Mouse (Mus musculus): Measurements from ENCODE around the gene Hpse. TPM values are rescaled to one million over a fixed set of nuclear protein-coding genes. Genes with fewer than 3 reads are reported as not detected.
A peak's percentile ranks its signal among the peaks of the same experiment; 100 is the strongest.

Gene Hpse
- polyA plus RNA-seq, 1 experiment from 2014 or later, result 3.4 TPM

DNA sequence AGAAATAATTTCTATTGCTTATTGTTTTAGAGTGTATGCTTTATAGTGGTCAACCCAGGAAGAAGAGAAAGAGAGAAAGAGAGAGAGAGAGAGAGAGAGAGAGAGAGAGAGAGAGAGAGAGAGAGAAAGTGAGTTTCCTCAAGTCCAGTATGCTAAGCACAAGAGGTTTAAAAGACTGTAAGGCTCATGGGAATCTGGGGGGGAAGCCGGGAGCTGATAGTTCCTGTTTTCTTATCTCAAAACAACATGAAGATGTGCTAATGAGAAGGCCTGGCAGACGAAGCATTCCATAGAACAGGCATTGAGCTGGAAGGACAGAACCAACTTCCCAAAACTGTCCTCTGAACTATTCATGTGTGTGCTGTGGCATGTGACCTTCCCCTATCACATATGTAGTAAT is 21.6 kb downstream of the Hpse start:
- TF ChIP-seq CTCF (IDR thresholded peaks at IDR 0.05; ENCODE audit: low read depth), result no peak
- no peak overlapping the region for H3K9ac ChIP-seq
- 34% methylated on average over 2 of the region's 2 CpGs for WGBS
- no peaks in the 10 kb centered on the region for H3K36me3 ChIP-seq (ENCODE audit: insufficient read depth)
- no peak overlapping the region for H3K4me3 ChIP-seq (ENCODE audit: low read depth, low read length)
- no peak overlapping the region for H3K27ac ChIP-seq (ENCODE audit: low read depth)
- no peak for DNase-seq
- H3K9me3 ChIP-seq (ENCODE audit: low read depth, low read length), result no peaks in the 10 kb centered on the region
- ATAC-seq (ENCODE audit: insufficient read depth), result no peak
- H3K27me3 ChIP-seq (ENCODE audit: insufficient read depth, low read length), result no peaks in the 10 kb centered on the region
- H3K4me1 ChIP-seq (ENCODE audit: insufficient read depth), result no peaks in the 10 kb centered on the region
- H3K4me2 ChIP-seq, result no peak overlapping the region

GRCm38 (mm10) chr5:100697398-100697797 is 22.1 kb downstream of the Hpse start:
- DNase-seq (no peak), ATAC-seq (ENCODE audit: insufficient read depth) (no peak)
- no peak overlapping the region for H3K9ac ChIP-seq
- 69% methylated on average over 2 of the region's 2 CpGs for WGBS
- H3K36me3 ChIP-seq (ENCODE audit: insufficient read depth), result no peaks in the 10 kb centered on the region
- no peak for TF ChIP-seq CTCF (IDR thresholded peaks at IDR 0.05; ENCODE audit: low read depth)
- no peaks in the 10 kb centered on the region for H3K27me3 ChIP-seq (ENCODE audit: insufficient read depth, low read length)
- H3K4me1 ChIP-seq (ENCODE audit: insufficient read depth), result no peaks in the 10 kb centered on the region
- H3K27ac ChIP-seq (ENCODE audit: low read depth), result no peak overlapping the region
- H3K4me2 ChIP-seq, result no peak overlapping the region
- H3K9me3 ChIP-seq (ENCODE audit: low read depth, low read length), result no peaks in the 10 kb centered on the region
- no peak overlapping the region for H3K4me3 ChIP-seq (ENCODE audit: low read depth, low read length)

DNA sequence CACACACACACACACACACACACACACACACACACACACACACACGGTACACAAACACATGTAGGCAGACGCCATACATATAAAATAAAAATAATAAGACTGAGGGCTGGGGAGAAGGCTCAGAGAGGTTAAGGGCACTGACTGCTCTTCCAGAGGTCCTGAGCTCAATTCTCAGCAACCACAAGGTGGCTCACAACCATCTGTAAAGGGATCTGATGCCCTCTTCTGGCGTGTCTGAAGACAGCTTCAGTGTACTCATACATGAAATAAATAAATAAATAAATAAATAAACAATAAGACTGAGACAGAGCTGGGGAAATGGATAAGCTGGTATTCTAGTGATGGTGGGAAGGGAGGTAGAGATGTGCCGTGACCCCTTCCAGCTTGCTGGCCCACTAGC is 33.9 kb downstream of the Hpse start:
- TF ChIP-seq CTCF (IDR thresholded peaks at IDR 0.05; ENCODE audit: low read depth), result 0 out of 2 replicates have a peak, but pooled peaks have one; percentile 8
- H3K4me1 ChIP-seq (ENCODE audit: insufficient read depth), result no peaks in the 10 kb centered on the region
- 65% methylated on average over 4 of the region's 4 CpGs for WGBS
- DNase-seq (no peak), ATAC-seq (ENCODE audit: insufficient read depth) (no peak)
- no peaks in the 10 kb centered on the region for H3K36me3 ChIP-seq (ENCODE audit: insufficient read depth)
- H3K4me3 ChIP-seq (ENCODE audit: low read depth, low read length), result no peak overlapping the region
- no peaks in the 10 kb centered on the region for H3K27me3 ChIP-seq (ENCODE audit: insufficient read depth, low read length)
- H3K4me2 ChIP-seq, result no peak overlapping the region
- H3K27ac ChIP-seq (ENCODE audit: low read depth), result no peak overlapping the region
- H3K9me3 ChIP-seq (ENCODE audit: low read depth, low read length), result no peaks in the 10 kb centered on the region
- no peak overlapping the region for H3K9ac ChIP-seq

DNA sequence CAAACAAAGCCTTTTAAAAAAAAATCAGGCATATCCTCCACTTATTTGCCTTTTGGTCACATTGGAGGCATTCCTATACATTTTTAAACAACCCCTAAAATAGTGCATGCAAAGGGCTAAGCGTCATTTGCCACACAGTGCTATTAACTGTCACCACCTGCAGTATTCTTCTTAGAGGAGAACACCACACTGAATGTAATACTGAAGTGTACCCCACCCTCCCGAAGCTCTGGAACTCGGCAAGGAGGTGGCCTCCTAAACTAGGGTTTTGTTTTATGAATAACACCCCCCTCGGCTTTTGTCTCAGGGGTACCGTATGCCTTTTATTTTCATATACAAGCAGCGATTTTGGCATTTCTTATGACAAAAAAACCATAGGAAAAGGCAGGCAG is 39.0 kb downstream of the Hpse start:
- no peaks in the 10 kb centered on the region for H3K36me3 ChIP-seq (ENCODE audit: insufficient read depth)
- 77% methylated on average over 6 of the region's 6 CpGs for WGBS
- no peak overlapping the region for H3K27ac ChIP-seq (ENCODE audit: low read depth)
- ATAC-seq (ENCODE audit: insufficient read depth) (no peak), DNase-seq (no peak)
- H3K4me1 ChIP-seq (ENCODE audit: insufficient read depth), result no peaks in the 10 kb centered on the region
- H3K4me2 ChIP-seq, result no peak overlapping the region
- H3K9me3 ChIP-seq (ENCODE audit: low read depth, low read length), result no peaks in the 10 kb centered on the region
- H3K27me3 ChIP-seq (ENCODE audit: insufficient read depth, low read length), result no peaks in the 10 kb centered on the region
- no peak for TF ChIP-seq CTCF (IDR thresholded peaks at IDR 0.05; ENCODE audit: low read depth)
- no peak overlapping the region for H3K4me3 ChIP-seq (ENCODE audit: low read depth, low read length)
- no peak overlapping the region for H3K9ac ChIP-seq

DNA sequence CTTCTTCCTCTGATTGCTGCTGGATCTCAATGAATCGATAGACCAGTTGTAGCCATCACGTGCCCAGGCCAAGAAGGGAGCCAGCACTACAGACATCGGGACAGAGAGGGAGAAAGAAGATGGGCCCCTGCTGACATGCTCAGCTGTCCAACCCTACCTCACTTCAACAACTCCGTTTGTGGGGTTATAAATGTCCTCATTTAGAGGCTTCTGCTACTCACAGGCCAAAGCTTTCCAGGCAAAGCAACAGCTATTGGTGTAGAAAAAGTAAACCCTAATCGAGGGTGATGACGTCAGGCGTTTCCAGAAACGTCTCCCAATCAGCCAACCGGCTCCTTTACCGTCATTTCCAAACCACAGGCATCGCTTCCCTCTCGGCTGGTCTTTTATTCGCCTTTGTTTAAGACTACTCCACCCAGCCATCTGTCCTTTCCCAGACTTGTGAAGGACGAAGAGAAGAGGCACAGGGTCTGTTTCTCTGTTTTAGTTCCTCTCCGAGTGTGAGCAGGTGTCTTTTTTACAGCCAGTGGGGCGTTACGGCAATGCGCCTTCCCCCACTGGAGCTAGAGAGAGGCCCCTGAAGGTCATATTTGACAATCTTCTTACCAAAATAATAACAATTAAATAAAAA is 39.5 kb downstream of the Hpse start:
- no peak overlapping the region for H3K27ac ChIP-seq (ENCODE audit: low read depth)
- ATAC-seq (ENCODE audit: insufficient read depth), result no peak
- no peak for DNase-seq
- H3K4me3 ChIP-seq (ENCODE audit: low read depth, low read length), result no peak overlapping the region
- H3K36me3 ChIP-seq (ENCODE audit: insufficient read depth), result no peaks in the 10 kb centered on the region
- no peaks in the 10 kb centered on the region for H3K4me1 ChIP-seq (ENCODE audit: insufficient read depth)
- H3K9me3 ChIP-seq (ENCODE audit: low read depth, low read length), result no peaks in the 10 kb centered on the region
- H3K4me2 ChIP-seq, result no peak overlapping the region
- no peak overlapping the region for H3K9ac ChIP-seq
- no peaks in the 10 kb centered on the region for H3K27me3 ChIP-seq (ENCODE audit: insufficient read depth, low read length)
- 63% methylated on average over 18 of the region's 18 CpGs for WGBS
- no peak for TF ChIP-seq CTCF (IDR thresholded peaks at IDR 0.05; ENCODE audit: low read depth)

DNA sequence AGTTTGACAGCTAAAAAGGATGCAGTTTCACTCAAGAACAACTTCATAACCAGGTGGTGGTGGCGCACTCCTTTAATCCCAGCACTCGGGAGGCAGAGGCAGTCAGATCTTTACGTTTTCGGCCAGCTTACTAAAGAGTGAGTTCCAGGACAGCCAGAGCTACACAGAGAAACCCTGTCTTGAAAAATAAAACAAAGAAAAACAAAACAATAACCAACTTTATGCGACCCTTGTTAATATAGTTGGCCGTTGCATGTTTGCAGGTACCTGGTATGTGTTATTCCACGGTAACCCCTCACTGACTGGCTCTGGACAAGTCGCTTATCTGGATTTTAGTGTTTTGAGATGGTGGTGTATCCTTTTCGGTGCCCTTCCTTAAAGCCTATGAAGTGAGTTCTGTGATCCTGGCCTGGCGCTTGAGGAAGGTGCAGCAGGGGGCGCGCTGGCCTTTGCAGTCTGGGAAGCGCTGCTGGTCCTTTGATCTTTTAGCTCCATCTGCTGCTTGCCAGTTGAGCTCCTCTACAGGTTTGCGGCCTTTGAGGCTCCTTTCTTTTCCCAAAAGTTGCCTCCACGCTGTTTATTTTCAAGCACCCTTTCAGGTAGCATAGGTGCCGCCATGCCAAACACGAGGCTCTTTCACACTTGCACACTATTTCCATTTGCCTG is 44.7 kb downstream of the Hpse start, which contains the start of gene Coq2:
Coq2 (minus strand) TSS at position 430 of the 666 bp plus-strand sequence.
- Histone ChIP-seq H3K27ac (ENCODE audit: low read depth) (peak within 1 kb of the TSS; percentile 78), H3K27me3 (ENCODE audit: insufficient read depth, low read length) (no peaks in the 10 kb centered on the region), H3K9me3 (ENCODE audit: low read depth, low read length) (no peaks in the 10 kb centered on the region), H3K4me1 (ENCODE audit: insufficient read depth) (peaks cover 8% of the 10 kb centered on the region; the same call in 1 of the 2 replicates), H3K4me2 (peak within 1 kb of the TSS; percentile 80), H3K36me3 (ENCODE audit: insufficient read depth) (peaks cover 5% of the 10 kb centered on the region; the same call in 1 of the 2 replicates), H3K4me3 (ENCODE audit: low read depth, low read length) (peak within 1 kb of the TSS; percentile 78), H3K9ac (peak within 1 kb of the TSS; percentile 80)
- TF ChIP-seq CTCF (IDR thresholded peaks at IDR 0.05; ENCODE audit: low read depth), result peak; percentile 92
- peak; percentile 65; the same call in 1 of the 2 replicates for ATAC-seq (ENCODE audit: insufficient read depth)
- DNase-seq, result peak; percentile 93
- 10% methylated on average over 17 of the region's 17 CpGs for WGBS

DNA sequence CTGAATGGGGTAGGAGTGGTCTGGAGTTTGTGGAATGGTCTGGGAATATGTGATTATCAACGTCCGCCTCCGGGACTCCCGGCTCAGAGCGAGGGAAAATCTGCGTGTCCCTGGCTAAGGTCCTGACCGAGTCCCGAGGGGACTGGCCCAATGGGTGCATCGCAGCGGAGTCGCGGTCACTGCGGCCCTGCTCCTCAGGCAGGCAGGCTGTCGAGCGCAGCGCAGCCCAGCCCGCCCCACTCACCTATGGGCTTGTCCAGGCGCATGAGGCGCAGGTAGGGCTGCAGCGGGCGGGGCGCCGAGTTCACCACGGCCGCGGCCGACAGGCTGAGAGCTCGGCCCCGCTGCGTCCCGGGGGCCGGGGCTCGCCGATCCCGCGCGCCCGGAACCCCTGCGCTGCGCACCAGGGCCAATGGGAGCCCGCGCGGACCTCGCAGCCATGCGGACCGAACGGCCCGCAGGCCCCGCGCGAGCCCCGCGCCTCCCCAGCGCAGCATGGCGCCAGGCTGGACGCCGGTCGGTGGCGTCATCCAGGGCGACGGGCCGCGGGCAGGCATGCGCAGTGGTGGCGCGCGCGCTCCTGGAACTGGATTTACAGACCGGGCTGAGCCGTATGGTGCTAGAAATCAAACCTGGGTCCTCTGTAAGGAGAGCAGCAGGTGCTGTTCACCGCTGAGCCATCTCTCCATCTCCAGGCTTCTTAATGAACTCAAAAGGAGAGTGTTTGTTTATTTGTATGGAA is 45.6 kb downstream of the Hpse start:
- WGBS, result under 1% methylated on average over 71 of the region's 71 CpGs
- ATAC-seq (ENCODE audit: insufficient read depth), result peak; percentile 97
- peaks cover 7% of the 10 kb centered on the region; the same call in 1 of the 2 replicates for H3K36me3 ChIP-seq (ENCODE audit: insufficient read depth)
- no peaks in the 10 kb centered on the region for H3K27me3 ChIP-seq (ENCODE audit: insufficient read depth, low read length)
- H3K9me3 ChIP-seq (ENCODE audit: low read depth, low read length), result no peaks in the 10 kb centered on the region
- H3K9ac ChIP-seq, result peak overlapping the region; percentile 80
- TF ChIP-seq CTCF (IDR thresholded peaks at IDR 0.05; ENCODE audit: low read depth), result no peak
- peak overlapping the region; percentile 78 for H3K27ac ChIP-seq (ENCODE audit: low read depth)
- peak; percentile 93 for DNase-seq
- peaks cover 8% of the 10 kb centered on the region; the same call in 1 of the 2 replicates for H3K4me1 ChIP-seq (ENCODE audit: insufficient read depth)
- peak overlapping the region; percentile 78 for H3K4me3 ChIP-seq (ENCODE audit: low read depth, low read length)
- peak overlapping the region; percentile 80 for H3K4me2 ChIP-seq
